Mouse (Mus musculus): ENCODE results near the gene Gm3248.
"Not testable (repeated sequence)": the region's sequence is repeated elsewhere in the genome, so short reads cannot be mapped to it uniquely, and the experiment has no call there.

DNA sequence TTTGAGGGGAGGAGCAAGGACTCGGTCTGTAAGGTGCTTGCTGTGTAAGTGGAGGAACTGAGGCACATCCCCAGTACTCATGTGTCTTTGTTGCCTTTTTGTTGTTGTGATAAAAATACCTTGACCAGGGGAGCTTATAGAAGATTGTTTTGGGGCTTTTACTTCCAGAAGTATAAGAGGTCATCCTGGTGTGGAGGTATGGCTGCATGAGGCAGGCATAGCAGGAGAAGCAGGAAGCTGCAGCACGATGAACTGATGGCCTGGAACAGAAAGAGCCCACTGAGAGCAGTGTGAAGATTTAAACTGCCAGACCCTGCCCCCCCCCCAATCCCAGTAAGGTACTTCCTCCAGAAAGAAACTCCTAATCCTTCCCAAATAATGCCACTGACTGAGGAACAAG, 47.8 kb downstream of the Gm3248 start:
- TF ChIP-seq CTCF (IDR thresholded peaks at IDR 0.05; ENCODE audit: extremely low read depth, insufficient read length, insufficient replicate concordance, low read depth, low read length); POLR2A (IDR thresholded peaks at IDR 0.05; ENCODE audit: low read depth, low read length): not testable (repeated sequence)

All from small intestine, adult 2 months (tissue).